Mouse (Mus musculus) ovary, postnatal 10 days (tissue): Measurements from ENCODE around the gene Il17rb.

ENCODE experiments used
- DNase-seq: peaks from one replicate; pipeline ENCODE4 v3.0.0; 2022; ENCODE audit warnings: low spot score

Gene Il17rb

DNA sequence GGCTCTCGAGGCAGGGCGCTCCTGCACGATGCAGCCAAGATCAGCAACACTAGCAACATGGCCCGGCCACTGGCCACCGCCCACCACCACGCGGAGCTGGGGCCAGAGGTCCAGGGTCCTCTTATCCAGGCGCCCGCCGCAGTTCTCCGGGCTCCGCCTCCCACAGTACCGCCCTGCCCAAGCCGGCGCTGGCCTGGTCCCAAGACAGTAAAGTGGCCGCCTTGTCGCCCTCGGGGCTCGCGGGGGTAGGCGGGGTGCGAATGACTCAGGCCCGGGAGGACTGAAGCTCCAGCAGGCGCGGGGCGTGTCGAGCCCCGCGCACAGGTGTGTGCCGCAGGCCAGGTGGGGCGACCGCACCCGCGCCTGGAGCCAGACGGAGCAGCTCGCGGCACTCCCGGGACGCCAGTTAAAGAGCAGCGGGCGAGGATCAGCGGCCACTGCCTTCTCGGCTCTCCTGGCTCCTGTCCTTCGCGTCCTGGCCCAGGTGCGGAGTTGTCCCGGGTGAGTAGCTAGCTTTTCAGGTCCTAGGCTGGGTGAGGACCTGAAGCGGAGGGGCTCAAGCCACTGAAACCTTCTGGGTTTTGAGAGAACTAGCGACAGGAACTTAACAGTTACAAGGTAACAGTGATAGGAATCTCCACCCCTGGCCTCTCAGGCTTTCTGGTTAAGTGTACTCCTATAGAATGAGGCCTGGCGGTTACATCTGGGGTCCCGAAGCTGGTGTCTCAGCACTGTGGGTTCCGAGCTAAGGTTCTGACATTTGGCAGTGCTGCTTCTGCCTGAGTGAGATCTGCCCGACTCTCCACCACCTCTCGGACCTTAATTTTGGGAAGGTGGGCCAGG, at the start of gene Il17rb, which contains the start of gene Chdh:
Gene Il17rb, minus strand, starts transcription at position 164 of the 843 bp plus-strand sequence.
Gene Chdh, plus strand, starts transcription at position 291 of the 843 bp plus-strand sequence.
- no peak for DNase-seq

DNA sequence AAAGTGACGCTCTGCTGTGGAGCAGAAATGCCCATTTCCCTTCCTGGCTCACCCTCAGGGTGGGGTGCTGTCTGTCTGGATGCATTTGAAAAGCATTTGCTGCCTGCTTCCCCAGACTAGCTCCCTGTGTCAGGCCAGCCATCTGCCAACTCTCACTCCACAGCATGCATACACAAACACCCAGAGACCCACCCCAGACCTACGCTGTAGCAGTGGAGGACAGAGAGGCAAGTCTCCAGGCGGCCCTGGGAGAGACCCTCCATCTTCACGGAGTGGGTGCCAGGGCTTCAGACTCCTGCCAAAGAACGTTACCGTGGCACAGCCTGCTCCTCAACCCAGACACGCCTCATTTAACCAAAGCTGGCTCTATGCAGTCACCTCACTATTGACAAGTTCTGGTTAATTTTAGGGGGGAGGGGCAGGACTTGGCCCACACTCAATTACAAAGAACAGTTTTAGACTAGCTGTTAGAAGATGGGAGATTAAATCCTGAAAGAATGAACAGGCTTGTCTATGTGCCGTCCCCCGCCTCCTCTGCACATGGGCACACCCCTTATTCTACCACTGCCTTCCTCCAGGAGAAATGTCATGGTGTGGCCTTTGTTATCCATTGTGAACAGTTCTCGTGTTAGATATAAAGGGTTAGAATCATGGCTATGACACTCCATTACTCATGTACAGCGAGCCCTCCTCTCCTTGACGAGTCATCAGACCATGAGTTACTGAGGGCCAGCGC, 47.5 kb upstream of the Il17rb start:
- no peak for DNase-seq

DNA sequence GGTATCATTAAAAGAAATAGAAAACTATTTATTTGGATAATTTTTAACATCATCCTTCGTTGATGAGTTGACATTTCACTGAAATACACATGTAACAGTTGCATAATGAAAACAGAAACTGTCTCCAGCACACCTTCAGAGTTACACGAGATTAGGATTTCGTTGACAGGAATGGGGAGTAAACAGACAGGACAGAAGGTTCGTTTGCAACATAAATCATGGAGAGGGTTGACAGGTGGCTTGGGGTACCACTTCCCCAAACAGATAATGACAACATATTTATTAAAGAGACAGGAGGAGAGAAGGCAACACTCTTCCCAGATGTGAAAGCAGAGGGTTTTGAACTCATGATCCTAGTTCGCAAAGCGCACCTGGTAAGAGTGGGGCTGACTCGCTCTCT, 46.2 kb upstream of the Il17rb start:
- no peak for DNase-seq

DNA sequence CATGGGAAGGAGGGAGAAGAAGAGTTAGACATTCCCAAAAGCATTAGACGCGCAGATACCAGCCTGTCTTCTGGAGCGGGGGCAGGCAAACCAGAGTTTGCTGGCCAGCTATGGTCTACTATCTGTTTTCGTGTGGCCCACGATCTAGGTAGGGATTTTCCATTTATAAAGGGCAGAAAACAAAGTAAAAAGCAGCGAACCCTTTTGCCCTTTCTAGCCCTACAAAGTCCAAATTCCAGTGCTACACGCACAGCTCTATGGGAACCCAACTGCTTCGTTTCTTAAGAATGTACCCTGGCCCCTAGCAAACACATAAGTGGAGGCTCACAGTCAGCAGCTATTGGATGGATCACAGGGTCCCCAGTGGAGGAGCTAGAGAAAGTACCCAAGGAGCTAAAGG, 41.6 kb upstream of the Il17rb start:
- DNase-seq: no peak

DNA sequence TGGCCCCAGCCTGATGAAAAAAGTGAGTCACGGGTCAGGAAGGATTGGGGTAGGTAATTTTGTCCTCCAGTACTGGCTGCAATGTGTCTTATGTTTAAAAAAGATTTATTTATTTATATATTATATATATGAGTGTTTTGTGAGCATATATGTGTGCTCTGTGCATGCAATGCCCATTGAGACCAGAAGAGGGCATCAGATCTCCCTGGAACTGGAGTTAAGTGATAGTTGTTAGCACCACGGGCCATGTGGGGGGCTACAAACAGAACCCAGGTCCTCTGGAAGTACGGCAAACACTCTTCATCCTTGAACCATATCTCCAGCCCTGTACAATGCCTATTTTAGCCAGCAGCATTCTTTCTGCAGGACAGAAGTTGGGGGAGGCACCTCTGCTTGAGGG, 39.4 kb upstream of the Il17rb start:
- DNase-seq: no peak

DNA sequence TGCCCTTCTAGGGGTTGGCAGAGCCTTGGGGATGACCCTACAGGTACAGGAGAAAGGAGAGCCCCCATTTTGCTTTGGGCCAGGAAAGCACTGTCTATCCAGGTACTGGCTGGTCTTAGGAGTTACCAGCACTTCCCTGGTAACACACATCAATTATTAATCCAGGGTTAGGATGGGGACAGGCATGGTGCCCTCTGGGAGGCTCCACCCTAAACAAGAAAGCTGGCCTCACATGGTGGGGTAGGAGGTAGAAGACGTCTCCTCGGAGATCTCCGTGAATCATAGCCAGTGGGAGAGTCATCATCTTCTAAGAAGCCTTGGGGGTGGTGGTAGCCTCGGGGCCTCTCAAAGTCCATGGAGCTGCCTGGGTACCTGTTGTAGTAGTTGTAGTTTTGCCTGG, 38.3 kb upstream of the Il17rb start:
- no peak for DNase-seq

DNA sequence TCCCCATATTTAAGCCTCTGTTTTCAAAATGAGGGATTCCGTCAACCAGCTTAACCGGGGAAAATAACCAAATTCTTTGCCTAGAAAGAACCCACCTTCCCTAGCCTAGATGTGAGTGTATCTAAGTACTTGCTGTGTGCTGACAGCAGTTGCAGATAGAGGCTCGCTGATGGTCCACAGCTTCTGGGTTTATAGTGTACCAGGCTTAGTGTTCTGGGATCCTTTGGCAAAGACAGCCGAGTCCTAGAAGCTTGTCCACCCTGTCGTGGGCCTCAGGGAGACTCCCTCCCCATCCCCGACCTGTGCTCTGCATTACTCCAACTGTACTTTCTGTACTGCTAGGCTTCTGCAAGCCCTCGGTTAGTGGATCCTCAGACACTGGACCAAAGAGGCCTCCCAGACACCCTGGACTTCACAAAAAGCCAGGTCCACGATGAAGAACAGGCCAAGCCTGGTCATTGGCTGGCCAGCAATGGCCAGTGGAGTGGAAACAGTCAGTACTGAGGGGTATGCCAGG, 37.1 kb upstream of the Il17rb start:
- DNase-seq: no peak

DNA sequence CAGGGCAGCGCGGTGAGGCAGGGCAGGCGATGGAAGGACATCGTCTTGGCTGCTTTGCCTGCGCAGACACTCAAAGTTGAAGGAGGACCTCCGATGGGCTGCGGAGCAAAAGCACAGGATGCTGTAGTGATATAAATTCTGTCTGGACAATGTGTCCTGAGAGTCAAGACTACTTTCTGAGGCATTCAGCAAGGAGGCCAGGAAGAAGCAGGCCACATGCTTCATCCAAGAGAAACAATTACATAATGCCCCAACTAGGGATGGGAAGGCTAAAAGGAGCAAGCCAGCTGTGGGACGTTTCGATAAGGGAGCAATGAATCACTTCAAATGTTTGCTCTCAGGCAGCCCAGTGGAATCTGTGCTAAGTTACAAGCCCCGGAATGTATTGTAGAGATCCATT, 36.5 kb upstream of the Il17rb start:
- no peak for DNase-seq

DNA sequence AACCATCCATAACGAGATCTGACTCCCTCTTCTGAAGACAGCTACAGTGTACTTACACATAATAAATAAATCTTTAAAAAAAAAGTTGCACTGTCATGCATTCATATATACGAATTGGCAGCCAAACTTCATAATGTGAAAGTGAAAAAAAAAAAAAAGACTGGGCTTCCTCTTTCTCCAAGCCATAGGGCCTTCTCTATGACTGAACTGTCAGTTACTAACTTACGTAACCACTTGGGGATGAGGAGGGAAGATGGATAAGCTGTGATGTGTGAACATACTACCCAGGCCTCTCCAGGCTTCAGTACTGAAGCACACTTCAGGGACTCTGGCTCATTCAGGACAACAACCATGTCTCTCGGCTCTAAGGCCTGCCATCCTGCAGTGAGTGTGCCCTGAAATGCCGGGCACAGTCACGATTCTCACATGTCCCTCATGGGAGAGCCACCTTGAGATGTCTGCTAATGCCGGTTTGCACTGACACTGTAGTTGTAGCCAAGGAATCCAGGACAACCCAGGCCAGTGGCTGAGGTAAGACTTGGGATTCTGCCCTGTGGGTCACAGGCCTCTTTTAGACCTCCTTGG, 34.8 kb upstream of the Il17rb start:
- no peak for DNase-seq

DNA sequence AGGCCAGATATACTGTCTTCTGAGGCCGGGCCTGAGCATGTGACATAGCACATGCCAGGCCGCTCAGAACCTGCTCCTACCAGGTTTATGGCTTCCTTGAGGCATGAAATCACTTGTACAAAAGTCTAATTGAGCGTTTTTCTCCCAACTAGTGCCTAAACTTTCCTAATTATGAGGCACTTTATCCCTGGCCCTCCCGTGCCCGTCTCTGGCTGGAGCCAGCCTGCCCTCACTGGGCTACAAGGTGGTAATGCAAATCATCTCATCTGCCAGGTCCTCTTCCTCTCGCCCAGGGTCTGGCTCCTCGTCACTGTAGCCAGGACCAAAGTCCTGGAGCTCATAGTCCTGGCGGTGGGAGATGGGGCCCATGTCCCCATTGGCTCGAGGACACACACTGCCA, 33.1 kb upstream of the Il17rb start:
- no peak for DNase-seq

DNA sequence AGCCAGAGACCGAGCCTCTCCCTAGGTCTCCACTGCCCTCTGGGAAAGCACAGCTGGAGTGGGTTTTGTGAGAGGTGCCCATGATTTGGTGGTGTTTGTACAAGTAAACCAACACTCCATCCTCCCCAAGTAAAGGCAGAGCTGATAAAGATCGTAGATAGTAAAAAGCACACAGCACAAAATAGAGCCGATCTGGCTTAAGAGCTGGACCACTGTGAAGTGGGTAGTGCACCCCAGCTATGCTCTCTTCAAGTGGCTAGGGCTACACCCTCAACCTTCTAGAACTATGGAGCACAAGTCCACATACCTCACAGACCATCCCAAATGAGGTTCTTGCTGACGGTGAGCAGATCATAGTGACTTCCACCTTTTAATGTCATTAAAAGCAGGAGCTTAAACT, 30.7 kb upstream of the Il17rb start:
- no peak for DNase-seq

DNA sequence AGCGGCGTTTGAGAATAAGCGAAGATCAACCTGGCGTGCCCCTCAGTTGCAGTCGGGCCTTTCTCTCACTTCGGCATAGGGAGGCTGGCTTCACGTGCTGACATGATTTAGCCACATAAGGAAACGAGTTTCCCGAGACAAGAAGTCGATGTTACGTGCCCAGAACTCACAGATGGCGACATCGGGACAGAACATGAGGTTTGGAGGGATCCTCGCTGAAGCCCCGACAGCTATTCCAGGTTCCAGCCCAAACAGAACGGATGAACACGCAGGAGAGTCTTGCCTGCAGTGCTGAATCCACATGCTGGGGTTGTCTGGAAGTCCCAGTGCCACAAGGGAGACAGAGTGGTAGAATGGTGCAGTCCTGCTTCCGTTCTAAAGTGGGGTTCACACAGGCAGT, 29.7 kb upstream of the Il17rb start:
- no peak for DNase-seq

DNA sequence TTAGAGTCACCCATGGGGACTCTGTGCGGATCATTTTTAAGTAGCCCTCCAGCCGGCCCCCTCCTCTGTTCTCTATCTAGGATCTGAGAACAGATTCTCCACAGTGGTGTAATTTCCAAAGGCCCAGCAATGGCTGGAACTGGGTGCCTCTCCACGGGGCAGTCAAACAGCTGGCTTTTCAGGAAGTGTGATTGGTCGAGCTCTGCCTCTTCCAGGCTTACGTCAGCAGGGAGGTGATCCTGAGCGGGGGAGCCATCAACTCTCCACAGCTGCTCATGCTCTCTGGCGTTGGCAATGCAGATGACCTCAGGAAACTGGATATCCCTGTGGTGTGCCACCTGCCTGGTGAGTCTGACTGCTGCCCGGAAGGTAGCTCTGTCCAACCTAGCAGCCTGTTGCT, 24.7 kb upstream of the Il17rb start:
- DNase-seq: no peak

DNA sequence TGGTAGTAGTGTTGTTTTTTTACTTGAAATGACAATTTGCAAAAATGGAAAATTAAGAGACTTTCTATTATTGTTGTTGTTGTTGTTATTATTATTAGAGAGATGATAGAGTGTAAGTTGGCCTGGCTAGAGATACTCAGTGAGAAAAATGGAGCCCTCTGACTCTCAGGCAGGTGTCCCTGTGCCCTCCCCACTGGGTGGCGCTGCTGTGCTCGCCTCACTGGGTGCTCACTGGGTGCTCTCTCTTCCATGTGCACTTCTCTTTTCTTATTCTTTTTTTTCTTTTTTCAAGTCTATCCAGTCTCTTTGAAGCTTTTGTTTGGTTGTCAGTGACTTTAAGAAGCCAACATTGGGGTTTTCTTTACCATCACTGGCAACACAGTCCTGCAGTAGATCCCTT, 18.7 kb upstream of the Il17rb start:
- no peak for DNase-seq

DNA sequence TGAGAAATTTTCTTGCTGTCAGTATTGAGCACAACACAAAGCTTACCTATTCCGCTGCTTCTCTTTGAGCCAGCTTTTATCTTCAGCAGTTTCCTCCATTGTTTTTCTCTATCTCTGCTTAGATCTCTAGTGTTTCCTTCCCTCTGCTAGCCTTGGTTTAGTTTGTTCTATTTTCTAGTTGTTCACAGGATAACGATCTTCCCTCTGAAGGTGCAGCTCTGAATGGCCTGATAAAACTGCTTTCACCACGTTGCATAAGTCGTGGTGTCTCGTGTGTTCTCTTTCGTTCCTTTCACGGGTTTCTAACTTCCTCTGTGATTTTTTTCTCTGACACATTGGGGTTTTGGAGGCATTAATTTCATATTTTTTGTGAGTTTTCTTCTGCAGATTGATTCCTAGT, 15.7 kb upstream of the Il17rb start:
- DNase-seq: no peak

DNA sequence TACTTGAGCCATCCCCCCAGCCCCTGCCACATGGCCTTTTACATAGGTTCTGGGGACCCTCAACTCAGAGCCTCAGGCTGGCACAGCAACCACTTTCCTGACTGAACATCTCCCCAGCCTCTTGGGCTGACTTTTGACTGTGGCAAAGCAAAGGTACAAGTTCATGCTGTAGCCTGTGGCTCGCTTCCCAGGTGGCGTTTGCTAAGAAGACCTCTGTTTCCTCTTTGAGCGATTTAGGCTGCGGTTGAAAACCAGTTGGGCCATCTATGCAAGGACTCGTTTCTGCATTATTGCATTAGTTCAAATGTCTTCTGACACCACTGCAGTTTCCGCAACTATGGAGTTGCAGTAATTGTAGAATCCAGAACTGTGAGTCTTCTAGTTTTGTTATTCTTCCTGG, 13.8 kb upstream of the Il17rb start:
- no peak for DNase-seq

DNA sequence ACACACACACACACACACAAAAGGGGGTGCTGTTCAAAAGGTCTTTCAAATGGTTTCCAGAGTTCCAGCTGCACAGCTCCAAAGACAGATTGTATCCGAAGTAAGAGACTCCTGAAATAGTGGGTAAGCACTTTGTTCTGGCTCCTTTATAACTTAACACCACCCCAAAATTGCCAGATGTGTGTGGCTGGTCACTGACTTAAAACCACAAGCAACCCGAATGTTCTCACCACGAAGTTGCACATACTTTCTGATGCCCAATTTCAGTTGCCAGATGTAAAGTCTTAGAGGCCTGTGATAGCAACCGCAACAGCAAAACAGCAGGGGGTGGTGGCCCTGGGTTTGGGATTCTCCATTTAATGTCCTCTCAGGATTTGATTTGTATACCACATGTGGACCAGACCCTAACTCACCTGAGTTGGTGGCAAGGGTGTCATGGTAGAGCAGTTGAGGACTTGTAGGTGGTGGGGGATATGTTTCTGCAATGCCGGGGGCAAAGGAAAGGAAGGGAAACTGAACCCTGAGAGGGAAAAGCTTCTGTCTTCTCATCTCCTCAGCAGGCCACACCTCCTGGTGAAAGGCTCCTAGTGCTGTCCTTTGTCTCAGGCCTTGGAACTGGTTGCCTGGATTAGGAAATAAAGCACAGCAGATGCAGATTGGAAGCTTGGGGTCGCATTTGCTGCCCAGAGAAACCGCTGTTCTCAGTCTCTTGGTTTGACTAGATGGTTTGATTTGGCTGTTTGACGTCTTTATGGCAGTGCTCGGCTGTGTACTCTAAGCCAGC, 11.3 kb upstream of the Il17rb start:
- DNase-seq: no peak

DNA sequence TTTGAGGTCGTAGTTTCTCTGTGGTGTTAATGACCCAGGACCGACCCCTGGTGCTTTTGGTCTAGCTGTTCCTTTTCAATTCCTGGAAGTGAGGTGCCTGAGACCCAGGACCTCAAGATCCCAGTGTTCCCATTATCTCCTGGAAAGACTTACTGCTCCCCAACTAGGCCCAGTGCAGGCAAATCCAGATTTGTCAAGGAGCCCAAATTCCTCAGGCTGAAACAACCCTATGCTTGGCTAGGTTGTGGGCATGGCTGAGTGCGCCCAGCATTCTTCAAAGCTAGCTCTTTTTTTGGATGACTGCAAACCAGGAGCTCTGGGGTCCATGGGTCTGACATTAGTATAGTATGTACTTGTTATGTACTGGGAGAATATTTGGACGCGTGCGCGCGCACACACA, 10.7 kb upstream of the Il17rb start:
- DNase-seq: no peak

DNA sequence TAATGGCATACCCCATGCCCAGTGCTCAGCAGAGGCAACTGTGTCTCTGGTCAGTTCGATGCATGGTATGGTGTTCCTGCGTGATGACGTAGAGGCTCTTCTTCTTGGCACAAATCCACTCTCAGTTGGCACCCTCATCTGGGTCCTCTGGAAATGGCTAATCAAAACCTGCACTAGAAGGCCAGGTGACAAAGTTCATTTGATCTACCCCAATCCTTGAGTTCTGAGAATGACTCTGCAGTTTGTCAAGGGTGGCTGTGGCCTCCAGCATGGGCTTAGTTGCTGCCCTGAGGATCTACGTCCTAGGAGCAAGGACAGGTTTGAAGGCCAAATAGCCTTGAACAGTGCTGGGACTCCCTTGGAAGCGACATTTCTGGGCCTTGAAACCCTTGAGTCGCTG, 10.2 kb upstream of the Il17rb start:
- no peak for DNase-seq

DNA sequence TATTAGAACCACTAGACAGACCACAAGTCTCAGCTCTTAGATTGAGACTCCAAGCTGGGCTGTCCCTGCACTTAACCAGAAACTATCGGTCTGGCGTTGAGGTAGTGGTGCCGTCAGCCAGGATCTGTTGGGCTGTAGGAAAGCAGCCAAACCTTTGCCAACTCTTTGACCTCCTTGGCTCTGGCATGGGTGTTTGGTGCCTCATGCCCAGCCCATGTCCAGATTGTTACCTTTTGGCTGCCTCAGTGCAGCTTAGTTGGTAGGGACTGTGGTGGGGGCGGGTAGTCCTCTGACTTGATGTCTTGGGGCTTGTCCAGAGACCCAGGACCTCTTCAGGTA, 9.7 kb upstream of the Il17rb start:
- DNase-seq: no peak

DNA sequence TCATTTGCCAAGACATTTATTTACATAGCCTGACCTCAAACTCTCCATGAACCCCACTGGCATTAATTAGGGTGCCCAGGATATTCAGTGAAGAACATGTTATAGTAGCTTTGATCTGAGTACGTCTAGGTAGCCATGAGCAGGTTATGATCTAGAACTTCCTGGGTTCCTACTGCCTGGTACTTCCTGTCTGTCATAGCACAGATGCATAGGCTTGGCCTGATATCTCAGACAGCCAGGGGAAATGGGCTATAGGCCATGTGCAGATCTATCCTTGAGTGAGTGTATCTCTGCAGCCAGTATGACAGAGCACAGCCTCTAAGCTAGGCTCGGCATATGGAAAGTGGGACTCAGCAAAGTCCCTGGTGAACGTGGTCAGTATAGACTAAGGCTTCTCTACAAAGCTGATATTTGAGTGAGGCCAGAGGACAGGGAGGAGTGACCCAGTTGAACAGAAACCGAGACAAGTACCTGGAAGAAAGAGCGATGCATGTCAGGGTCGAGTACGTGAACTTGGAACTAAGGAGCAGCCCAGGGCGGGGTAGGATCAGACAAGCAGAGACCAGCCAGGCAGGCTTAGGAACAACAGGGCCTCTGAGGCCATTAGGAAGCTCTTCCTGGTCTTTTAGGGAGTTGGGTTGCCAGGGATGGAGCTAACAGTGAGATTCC, 9.2 kb upstream of the Il17rb start:
- DNase-seq: no peak

DNA sequence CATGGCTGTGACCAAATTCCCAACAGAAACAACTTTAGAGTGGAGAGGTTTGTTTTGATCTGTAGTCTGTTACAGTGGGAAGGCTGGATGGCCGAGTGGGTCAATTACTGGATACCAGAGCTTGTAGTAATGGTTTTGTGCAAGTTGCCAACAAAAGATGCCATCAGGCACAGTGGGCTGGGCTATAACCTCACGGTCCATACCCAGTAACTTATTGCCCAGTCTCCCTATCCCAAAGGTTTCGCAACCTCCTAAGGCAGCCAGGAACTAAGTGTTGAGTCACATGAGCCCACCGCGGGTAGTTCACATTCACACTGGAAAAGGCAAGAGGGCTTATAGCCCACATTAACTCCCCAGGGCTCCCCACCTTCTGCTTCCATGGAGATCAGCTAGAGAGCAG, 8.0 kb upstream of the Il17rb start:
- DNase-seq: no peak
